8 mouse cellular contexts compared by ENCODE assay signal in genomic region chr7:19180862-19181429, GRCm38 (mm10). TPM values are rescaled to one million over a fixed set of nuclear protein-coding genes. Genes with fewer than 3 reads are reported as not detected.
DNase-seq lines count a peak whose midpoint lies in the region; ATAC-seq and TF ChIP-seq lines count a peak whose summit lies in the region.

No protein-coding gene starts in this region.

- H3K4me2 ChIP-seq in forebrain, embryonic 13.5 days, result peak overlapping the region; percentile 66
- H3K4me2 ChIP-seq in hindbrain, embryonic 15.5 days, result peak overlapping the region; percentile 50
- peak overlapping the region; percentile 87 for H3K4me2 ChIP-seq in liver, embryonic 12.5 days
- H3K4me2 ChIP-seq in myocyte (ENCODE audit: low read depth), result peak overlapping the region; percentile 96

- no peak overlapping the region for H3K27ac ChIP-seq in forebrain, embryonic 13.5 days
- H3K27ac ChIP-seq in hindbrain, embryonic 15.5 days (replicated peaks), result no peak overlapping the region
- no peak overlapping the region for H3K27ac ChIP-seq in liver, embryonic 12.5 days

- WGBS in forebrain, embryonic 13.5 days, result 1% methylated on average over 20 of the region's 27 CpGs
- 6% methylated on average over 26 of the region's 27 CpGs for WGBS in hindbrain, embryonic 15.5 days
- WGBS in liver, embryonic 12.5 days (ENCODE audit: insufficient replicate concordance), result under 1% methylated on average over 27 of the region's 27 CpGs

- H3K9me3 ChIP-seq in forebrain, embryonic 13.5 days (replicated peaks), result no peaks in the 10 kb centered on the region; the same call in 1 of the 2 replicates
- no peaks in the 10 kb centered on the region for H3K9me3 ChIP-seq in hindbrain, embryonic 15.5 days
- no peaks in the 10 kb centered on the region for H3K9me3 ChIP-seq in liver, embryonic 12.5 days (replicated peaks)

- H3K36me3 ChIP-seq in forebrain, embryonic 13.5 days (ENCODE audit: poor library complexity, severe bottlenecking), result peaks cover 20% of the 10 kb centered on the region
- H3K36me3 ChIP-seq in hindbrain, embryonic 15.5 days, result peaks cover 19% of the 10 kb centered on the region
- peaks cover 6% of the 10 kb centered on the region for H3K36me3 ChIP-seq in liver, embryonic 12.5 days
- H3K36me3 ChIP-seq in myocyte (ENCODE audit: control insufficient read depth, insufficient read depth), result no peaks in the 10 kb centered on the region

- ATAC-seq in forebrain, embryonic 13.5 days, result no peak
- no peak for ATAC-seq in hindbrain, embryonic 15.5 days (ENCODE audit: low FRiP score, low read depth)
- ATAC-seq in liver, embryonic 12.5 days, result peak; percentile 33; the same call in 1 of the 2 replicates

- DNase-seq in 3134 (ENCODE audit: extremely low read depth, insufficient read length, low spot score) (peak; percentile 50), MEL-GATA-1-ER (ENCODE audit: extremely low read depth, low read depth) (peak; percentile 75)
- DNase-seq in cerebellum, adult 9-10 months, result no peak
- no peak for DNase-seq in frontal cortex, postnatal 25 days (ENCODE audit: low spot score in 2 of 2)

- peaks cover 60% of the 10 kb centered on the region for H3K4me1 ChIP-seq in forebrain, embryonic 13.5 days
- H3K4me1 ChIP-seq in hindbrain, embryonic 15.5 days (replicated peaks), result peaks cover 49% of the 10 kb centered on the region
- peaks cover 66% of the 10 kb centered on the region for H3K4me1 ChIP-seq in liver, embryonic 12.5 days

- no peak overlapping the region for H3ac ChIP-seq in myocyte (ENCODE audit: control insufficient read depth, insufficient read length)

- H3K4me3 ChIP-seq in forebrain, embryonic 13.5 days, result peak overlapping the region; percentile 48
- H3K4me3 ChIP-seq in hindbrain, embryonic 15.5 days, result peak overlapping the region; percentile 29
- H3K4me3 ChIP-seq in liver, embryonic 12.5 days, result peak overlapping the region; percentile 67
- peak overlapping the region; percentile 56 for H3K4me3 ChIP-seq in myocyte

- H3K27me3 ChIP-seq in forebrain, embryonic 13.5 days, result peaks cover 43% of the 10 kb centered on the region
- H3K27me3 ChIP-seq in hindbrain, embryonic 15.5 days, result peaks cover 31% of the 10 kb centered on the region; the same call in 1 of the 2 replicates
- peaks cover 47% of the 10 kb centered on the region for H3K27me3 ChIP-seq in liver, embryonic 12.5 days (replicated peaks)
- no peaks in the 10 kb centered on the region for H3K27me3 ChIP-seq in myocyte (ENCODE audit: control insufficient read depth, insufficient read depth, insufficient read length)

- H3K9ac ChIP-seq in forebrain, embryonic 13.5 days, result peak overlapping the region; percentile 65
- H3K9ac ChIP-seq in hindbrain, embryonic 15.5 days, result peak overlapping the region; percentile 15
- H3K9ac ChIP-seq in liver, embryonic 12.5 days, result peak overlapping the region; percentile 71

- no peaks in the 10 kb centered on the region for H3K79me2 ChIP-seq in myocyte (ENCODE audit: control insufficient read depth, insufficient read depth)

- no peak for TF ChIP-seq POLR2A in myocyte (IDR thresholded peaks at IDR 0.05; ENCODE audit: insufficient read length, low read depth)

TF ChIP-seq in myocyte, 11 proteins besides CTCF, POLR2A, EP300 and RAD21:
- TF ChIP-seq POLR2AphosphoS2 (IDR thresholded peaks at IDR 0.05; ENCODE audit: insufficient read length, low read depth) (no peak), MYOD1 (IDR thresholded peaks at IDR 0.05; ENCODE audit: control insufficient read depth in 1 of 3, insufficient read length in 2 of 3, low read depth in 2 of 3) (peak in 1 of 3 experiments; percentile 5)

RNA-seq across cellular contexts. Expression of gene Eml2, which starts 4.7 kb away (rescaled TPM):
- 6.4 and 7.0 TPM in 2 replicates for polyA plus RNA-seq in forebrain, embryonic 13.5 days (2015; fragmentation: Nextera tagmentation; extraction: Ambion mirVana)
- 8.2 and 8.8 TPM in 2 replicates for polyA plus RNA-seq in hindbrain, embryonic 15.5 days (2015; fragmentation: Nextera tagmentation; extraction: Ambion mirVana)
- polyA plus RNA-seq in liver, embryonic 12.5 days (2016; fragmentation: Nextera tagmentation; extraction: Ambion mirVana), result 4.1 and 5.1 TPM in 2 replicates
- polyA plus RNA-seq in myocyte (2012; fragmentation: generic; extraction: Trizol), result 47.7 TPM

RNA-seq across cellular contexts. Expression of gene Gipr, which starts 15.0 kb away (rescaled TPM):
- polyA plus RNA-seq in forebrain, embryonic 13.5 days (2015; fragmentation: Nextera tagmentation; extraction: Ambion mirVana), result 5.2 and 6.6 TPM in 2 replicates
- polyA plus RNA-seq in hindbrain, embryonic 15.5 days (2015; fragmentation: Nextera tagmentation; extraction: Ambion mirVana), result 2.1 TPM in 2 replicates
- polyA plus RNA-seq in liver, embryonic 12.5 days (2016; fragmentation: Nextera tagmentation; extraction: Ambion mirVana), result 0.18 and 0.41 TPM in 2 replicates
- polyA plus RNA-seq in myocyte (2012; fragmentation: generic; extraction: Trizol), result 0.48 TPM

RNA-seq across cellular contexts. Expression of gene Gpr4, which starts 31.4 kb away (rescaled TPM):
- 1.2 and 1.3 TPM in 2 replicates for polyA plus RNA-seq in forebrain, embryonic 13.5 days (2015; fragmentation: Nextera tagmentation; extraction: Ambion mirVana)
- polyA plus RNA-seq in hindbrain, embryonic 15.5 days (2015; fragmentation: Nextera tagmentation; extraction: Ambion mirVana), result 2.7 and 3.8 TPM in 2 replicates
- polyA plus RNA-seq in liver, embryonic 12.5 days (2016; fragmentation: Nextera tagmentation; extraction: Ambion mirVana), result 0.51 and 0.62 TPM in 2 replicates
- polyA plus RNA-seq in myocyte (2012; fragmentation: generic; extraction: Trizol), result 0.10 TPM

RNA-seq across cellular contexts. Expression of gene Snrpd2, which starts 31.4 kb away (rescaled TPM):
- polyA plus RNA-seq in forebrain, embryonic 13.5 days (2015; fragmentation: Nextera tagmentation; extraction: Ambion mirVana), result 159 and 164 TPM in 2 replicates
- polyA plus RNA-seq in hindbrain, embryonic 15.5 days (2015; fragmentation: Nextera tagmentation; extraction: Ambion mirVana), result 116 and 118 TPM in 2 replicates
- polyA plus RNA-seq in liver, embryonic 12.5 days (2016; fragmentation: Nextera tagmentation; extraction: Ambion mirVana), result 97.8 and 98.3 TPM in 2 replicates
- 192 TPM for polyA plus RNA-seq in myocyte (2012; fragmentation: generic; extraction: Trizol)

RNA-seq across cellular contexts. Expression of gene Qpctl, which starts 31.9 kb away (rescaled TPM):
- 16.5 and 17.7 TPM in 2 replicates for polyA plus RNA-seq in forebrain, embryonic 13.5 days (2015; fragmentation: Nextera tagmentation; extraction: Ambion mirVana)
- 21.7 and 24.2 TPM in 2 replicates for polyA plus RNA-seq in hindbrain, embryonic 15.5 days (2015; fragmentation: Nextera tagmentation; extraction: Ambion mirVana)
- polyA plus RNA-seq in liver, embryonic 12.5 days (2016; fragmentation: Nextera tagmentation; extraction: Ambion mirVana), result 4.9 and 5.5 TPM in 2 replicates
- 7.7 TPM for polyA plus RNA-seq in myocyte (2012; fragmentation: generic; extraction: Trizol)

Comparison
In these comparisons a context has a peak if more than half of its experiments do, and no peak if none do; other contexts are left out.
1. DNase-seq: peak in 3134 (single experiment) and MEL-GATA-1-ER (single experiment); none in cerebellum, adult 9-10 months (single experiment) and frontal cortex, postnatal 25 days (0 of 2).
2. H3K9ac ChIP-seq: peak in every context shown above with its lines; median percentile 71 in liver, embryonic 12.5 days; 65 in forebrain, embryonic 13.5 days; 15 in hindbrain, embryonic 15.5 days.
3. Peak in every context shown above with its lines, with median percentiles within 50 percentile points of each other: H3K4me2 ChIP-seq and H3K4me3 ChIP-seq.